Mouse (Mus musculus) layer of hippocampus, postnatal 14 days (tissue): ENCODE data around the gene Tex21. TPM values are rescaled to one million over a fixed set of nuclear protein-coding genes. Genes with fewer than 3 reads are reported as not detected.
"Not testable (repeated sequence)": the region's sequence is repeated elsewhere in the genome, so short reads cannot be mapped to it uniquely, and the experiment has no call there.

ENCODE experiments used
- DNase-seq, 2 experiments: peaks; one replicate each; pipeline ENCODE4 v3.0.0; 2021 to 2022; ENCODE audit warnings: low spot score in 2 of 2, mixed read lengths in 1 of 2
- total RNA-seq, 2 experiments: library from RNA; stranded (reverse); gene quantifications; 2 replicates each; pipeline ENCODE4 v1.2.3; 2021

Gene Tex21
- total RNA-seq, 2 experiments from 2014 or later, result not detected

- DNase-seq, result no peak
Measured at GRCm38 (mm10) chr12:76260673-76261072, 14.1 kb upstream of the Tex21 start.

DNA sequence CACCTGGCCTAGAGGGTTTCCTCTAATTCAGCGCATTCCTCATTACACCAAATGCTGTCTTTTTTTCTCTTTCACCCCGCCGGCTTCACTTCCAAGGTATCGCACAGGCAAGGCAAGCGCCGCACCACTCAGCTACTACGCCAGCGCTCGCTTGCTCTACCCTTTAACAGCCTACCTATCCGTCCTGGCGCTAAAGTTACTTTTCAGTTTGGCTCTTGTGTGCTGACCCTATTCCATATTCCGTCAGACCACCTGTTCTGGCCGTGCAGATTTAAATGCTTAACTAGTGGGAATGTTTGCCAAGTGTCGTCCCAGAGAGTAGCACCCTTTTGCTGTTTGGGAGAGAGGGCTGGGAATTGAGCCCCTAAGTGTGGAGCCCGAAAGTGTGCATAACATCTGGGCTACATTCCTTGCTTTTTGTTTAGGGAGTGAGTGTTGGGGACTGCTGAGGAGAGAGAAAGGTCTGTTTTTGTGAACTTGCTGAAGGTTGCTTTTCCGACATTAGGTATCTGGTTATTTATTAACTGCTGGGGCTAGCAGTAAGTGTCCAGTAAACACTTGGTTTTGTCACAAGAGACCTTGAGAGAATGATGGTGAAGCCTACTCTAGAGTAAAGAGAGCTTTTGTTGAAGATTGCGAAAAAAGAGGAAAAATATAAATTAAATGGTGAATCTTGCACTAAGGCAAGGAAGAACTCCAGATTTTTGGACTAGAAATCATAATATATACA lies 9.7 kb upstream of the Tex21 start:
- no peak for DNase-seq

DNA sequence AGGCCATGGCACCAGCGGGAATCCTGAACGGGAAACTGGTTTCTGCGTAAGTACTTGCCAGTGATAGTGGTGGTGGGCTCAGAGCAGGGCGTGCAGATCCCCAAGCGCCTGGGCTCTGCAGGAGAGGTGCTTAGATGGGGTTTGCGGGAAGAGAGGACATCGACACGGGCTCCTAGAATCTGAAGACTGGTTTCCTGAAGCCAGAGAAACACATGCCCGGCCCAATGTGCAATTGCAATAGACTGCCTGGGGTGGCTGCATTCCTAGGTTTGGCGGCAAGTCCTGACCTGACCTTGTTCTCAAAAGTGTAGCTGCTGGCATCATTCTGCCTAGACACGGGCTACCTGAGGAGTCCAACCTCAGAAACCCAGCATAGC lies 8.9 kb upstream of the Tex21 start:
- DNase-seq, result no peak

GRCm38 (mm10) chr12:76254725-76255498 lies 8.4 kb upstream of the Tex21 start, which contains the start of gene Mthfd1:
Gene Mthfd1 (plus strand): TSS chr12:76255298.
- peak; percentile 93 to 97 for DNase-seq

DNA sequence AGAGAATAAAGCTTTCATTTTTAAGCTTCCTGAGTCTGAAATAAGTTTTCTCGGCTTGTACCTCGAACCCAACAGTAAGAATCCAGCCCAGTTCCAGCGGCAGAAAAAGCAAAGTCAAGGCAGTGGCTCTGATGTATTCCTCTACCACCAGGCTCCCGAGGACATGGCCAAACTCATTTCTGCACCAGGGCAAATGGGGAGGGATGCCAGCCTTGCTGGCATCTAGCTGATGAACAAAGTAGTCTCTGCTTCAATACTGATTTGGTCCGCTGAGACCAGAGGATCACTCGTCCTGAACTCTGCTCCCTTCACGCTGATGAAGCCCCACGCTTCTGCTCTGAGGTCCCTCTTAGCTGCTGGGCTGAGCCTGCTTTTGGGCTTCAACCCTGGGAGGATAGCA lies 7.4 kb upstream of the Tex21 start:
- DNase-seq, result no peak

DNA sequence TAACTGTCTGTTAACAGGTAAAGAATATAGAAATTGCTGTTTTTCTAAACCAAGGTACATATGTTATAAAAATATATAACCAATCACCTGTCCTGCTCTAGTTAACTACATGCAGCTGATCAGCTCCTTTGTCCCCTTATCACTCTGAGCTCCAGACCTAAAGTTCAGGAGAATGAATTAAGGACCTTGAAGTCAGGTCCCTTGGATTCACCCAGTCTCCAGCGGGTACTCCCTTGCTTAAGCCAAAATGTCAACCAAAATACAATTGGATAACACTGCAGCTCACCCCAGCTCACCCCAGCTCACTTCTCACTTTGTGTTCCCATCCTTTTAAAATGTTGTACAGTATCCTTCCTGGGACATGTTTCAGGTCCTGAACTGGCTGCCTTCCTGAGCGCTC lies 7.0 kb upstream of the Tex21 start:
- no peak for DNase-seq

DNA sequence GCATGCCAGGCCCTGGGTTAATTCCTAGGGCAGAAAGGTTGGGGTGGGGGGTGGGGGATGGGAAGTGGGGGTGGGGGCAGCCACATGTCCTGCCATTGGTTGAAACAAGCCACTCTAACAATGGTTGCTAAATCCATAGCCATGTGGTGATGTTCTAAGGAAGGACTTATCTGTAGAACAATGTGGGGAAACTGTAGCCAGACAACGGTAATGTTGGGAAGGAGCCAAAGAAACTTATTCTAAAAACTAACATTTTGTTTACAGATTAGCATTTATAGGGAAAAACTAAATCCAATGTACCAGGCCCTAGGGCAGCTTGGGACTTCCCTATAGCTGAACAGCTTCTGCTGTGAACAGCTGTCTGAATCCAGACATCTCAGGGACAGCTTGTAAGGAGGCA lies 6.5 kb upstream of the Tex21 start:
- DNase-seq, result no peak

GRCm38 (mm10) chr12:76244981-76245380 lies 1.6 kb downstream of the Tex21 start:
- DNase-seq, result no peak

- no peak for DNase-seq
Measured at GRCm38 (mm10) chr12:76241833-76242232, 4.7 kb downstream of the Tex21 start.

- no peak for DNase-seq
Measured at GRCm38 (mm10) chr12:76241084-76241483, 5.5 kb downstream of the Tex21 start.

GRCm38 (mm10) chr12:76240670-76241069 lies 5.9 kb downstream of the Tex21 start:
- no peak for DNase-seq

DNA sequence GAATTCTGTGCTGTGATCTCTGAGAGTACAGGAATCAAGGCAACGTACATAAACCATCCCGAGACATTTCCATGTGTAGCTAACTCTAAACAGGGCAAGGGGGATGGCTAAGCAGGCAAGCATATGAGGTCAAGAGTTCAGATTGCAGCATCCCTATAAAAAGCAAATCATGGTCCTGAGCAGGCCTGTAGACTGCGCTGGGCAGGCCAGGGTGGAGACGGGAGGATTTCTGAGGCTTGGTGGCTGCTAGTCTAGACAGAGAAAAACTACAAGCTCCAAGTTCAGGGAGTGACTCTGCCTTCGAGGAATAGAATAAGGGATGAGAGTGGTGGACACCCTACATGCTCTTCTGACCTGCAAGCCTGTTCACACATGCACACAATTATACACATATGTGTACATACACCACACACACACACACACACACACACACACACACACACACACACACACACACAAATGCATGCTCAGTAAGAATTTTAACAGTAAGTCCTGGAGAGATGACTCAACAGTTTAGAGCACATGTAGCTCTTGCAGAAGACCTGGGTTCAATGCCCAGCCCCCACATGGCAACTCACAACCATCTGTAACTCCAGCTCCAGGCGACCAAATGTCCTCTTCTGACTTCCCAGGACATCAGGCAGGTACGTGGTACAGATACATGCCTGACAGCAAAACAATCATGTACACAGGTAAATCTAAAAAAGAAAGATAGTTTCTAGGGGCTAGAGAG lies 6.5 kb downstream of the Tex21 start:
- DNase-seq, result no peak

DNA sequence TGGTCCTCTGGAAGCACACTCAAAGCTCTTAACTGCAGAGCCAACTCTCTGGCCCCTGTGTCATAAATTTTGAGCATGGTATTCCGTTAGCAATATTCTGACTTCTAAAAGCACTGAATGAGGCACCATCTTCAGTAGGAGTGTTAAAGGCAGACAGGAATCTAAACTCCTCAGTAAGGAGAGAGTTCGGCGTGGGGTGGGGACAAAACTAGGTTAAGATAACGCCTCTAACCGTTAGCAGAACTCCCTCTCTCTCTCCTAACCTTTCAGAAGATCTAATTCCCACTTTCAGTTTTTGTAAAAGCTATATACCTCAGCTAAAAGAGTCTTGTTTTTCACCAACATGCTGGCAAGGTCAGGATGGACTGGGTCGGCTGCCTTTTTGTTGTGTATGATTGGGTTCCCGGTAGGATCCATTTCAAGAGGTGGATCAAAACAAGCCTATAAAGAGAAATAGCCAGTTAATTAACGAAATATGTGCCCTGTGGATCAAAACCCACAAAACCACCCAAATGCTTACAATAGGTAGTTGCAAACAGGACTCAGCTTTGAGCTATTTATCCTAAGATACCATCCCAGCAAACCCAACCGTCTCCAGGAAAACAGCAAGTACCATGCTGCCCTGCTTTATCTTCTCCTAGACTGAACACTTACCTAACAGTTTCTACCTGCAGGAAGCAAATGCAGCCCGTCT lies 7.3 kb downstream of the Tex21 start:
- no peak for DNase-seq

GRCm38 (mm10) chr12:76235253-76235652 lies 11.3 kb downstream of the Tex21 start:
- no peak for DNase-seq

DNA sequence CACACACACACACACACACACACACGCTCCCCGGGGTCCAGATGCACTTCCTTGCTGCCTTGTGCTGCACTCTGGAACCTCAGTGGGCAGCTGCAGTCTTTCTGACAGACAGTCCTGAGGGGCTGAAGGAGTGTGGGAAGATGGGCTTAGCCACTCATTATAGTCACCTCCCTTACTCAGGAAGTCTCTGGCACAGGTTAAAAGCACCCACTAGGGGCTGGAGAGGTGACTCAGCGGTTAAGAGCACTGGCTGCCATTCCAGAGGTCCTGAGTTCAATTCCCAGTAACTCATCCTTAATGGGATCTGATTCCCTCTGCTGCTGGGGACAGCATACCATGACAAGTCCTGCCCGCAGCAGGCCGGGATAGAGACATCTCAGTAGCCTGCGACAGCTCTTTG lies 15.9 kb downstream of the Tex21 start:
- DNase-seq, result no peak

DNA sequence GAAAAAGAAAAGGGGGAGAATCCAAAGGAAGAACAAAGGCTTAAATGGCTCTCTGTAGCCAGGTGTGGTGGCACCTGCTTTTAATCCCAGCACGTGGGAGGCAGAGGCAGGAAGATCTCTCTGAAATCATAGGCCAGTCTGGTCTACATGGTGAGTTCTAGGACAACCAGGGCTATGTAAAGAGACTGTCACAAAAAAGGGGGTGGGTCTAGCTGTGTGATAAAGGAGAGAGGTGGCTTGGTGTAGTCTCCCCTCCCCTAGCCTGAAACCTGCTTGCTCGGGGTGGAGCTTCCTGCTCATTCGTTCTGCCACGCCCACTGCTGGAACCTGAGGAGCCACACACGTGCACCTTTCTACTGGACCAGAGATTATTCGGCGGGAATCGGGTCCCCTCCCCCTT lies 24.4 kb downstream of the Tex21 start:
- not testable (repeated sequence) for DNase-seq

- no peak for DNase-seq
Measured at GRCm38 (mm10) chr12:76216716-76217115, 29.8 kb downstream of the Tex21 start.

- no peak for DNase-seq
Measured at GRCm38 (mm10) chr12:76215121-76215520, 31.4 kb downstream of the Tex21 start.

GRCm38 (mm10) chr12:76209429-76209974 lies 37.0 kb downstream of the Tex21 start:
- DNase-seq, result no peak

DNA sequence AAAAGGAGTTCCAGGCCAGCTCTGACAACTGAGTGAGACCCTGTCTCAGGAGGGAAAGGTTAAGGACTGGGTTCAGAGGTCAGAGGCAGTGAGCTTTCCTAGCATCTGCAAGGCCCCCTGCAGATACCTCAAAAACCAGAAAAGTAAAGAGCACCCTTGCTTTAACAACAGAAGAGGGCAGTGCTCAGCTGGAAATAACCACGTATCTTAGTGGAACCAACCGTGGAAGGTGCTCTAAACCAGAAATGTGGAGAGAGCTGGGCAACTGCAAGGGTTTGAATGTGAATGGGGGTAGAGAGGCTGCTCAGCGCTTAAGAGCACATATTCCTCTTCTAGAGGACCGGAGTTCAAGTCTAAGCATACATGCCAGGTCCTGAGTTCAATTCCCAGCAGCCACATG lies 46.2 kb downstream of the Tex21 start:
- DNase-seq, result no peak

DNA sequence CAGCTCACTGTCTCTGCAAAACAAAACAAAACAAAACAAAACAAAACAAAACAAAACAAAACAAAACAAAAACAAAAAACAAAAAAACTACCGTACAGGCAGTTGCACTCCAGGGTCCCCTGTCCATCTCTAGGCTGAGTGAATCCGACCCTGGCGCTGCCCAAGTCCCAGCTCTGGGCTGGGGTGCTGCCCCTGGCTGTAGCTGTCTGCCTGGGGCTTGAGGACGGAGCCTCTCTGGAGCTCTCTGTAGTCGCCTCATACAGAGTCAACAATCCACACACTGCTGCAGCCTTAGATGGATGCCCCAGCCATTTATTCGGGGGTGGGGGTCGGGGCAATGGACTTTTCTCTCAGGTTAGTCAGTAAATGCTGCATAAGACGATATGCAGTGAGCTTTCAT lies 49.5 kb downstream of the Tex21 start:
- no peak for DNase-seq
